In the genomic region with DNA sequence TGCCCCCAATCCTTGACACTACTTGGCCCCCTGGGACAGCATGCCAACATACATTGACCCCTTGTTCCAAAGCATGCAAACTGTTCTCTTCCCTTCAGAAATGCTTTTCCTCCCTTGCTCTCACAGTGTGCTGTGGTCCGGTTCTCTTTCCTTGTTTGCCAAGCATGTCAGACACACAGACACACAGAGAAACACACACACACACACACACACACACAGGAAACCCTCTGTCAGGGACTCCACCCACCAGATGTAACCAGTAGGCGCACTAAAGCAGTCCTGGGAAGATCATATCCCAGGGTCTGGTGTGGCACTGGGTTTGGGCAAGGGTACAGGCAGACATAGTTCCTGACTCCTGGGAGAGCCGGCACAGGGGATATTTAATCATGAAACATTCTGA, we compare ENCODE assay signal across 29 mouse cellular contexts. TPM values are rescaled to one million over a fixed set of nuclear protein-coding genes. Genes with fewer than 3 reads are reported as not detected.
A peak's percentile ranks its signal among the peaks of the same experiment; 100 is the strongest.
DNase-seq lines count a peak whose midpoint lies in the region; ATAC-seq and TF ChIP-seq lines count a peak whose summit lies in the region.
"Had no signal": no experiment of that assay in that cellular context is flagged by ENCODE, and none has a peak within 500 bp of the region (broad histone marks: within the 10 kb centered on the region; RNA-seq: fewer than 3 reads in every experiment).

No protein-coding gene starts in this region.

- no peaks in the 10 kb centered on the region for H3K36me3 ChIP-seq in hindbrain, embryonic 10.5 days
- H3K36me3 ChIP-seq in hindbrain, embryonic 16.5 days (ENCODE audit: control insufficient read depth, insufficient read depth, low read length) = no peaks in the 10 kb centered on the region
- no peaks in the 10 kb centered on the region for H3K36me3 ChIP-seq in testis, adult 2 months (ENCODE audit: control insufficient read depth, insufficient read depth, low read length)
- H3K36me3 ChIP-seq: intestine, embryonic 15.5 days; liver, embryonic 12.5 days; midbrain, embryonic 15.5 days had no signal

- ATAC-seq in hindbrain, embryonic 16.5 days = no peak
- ATAC-seq: forebrain, embryonic 16.5 days; hindbrain, postnatal 0 days; intestine, embryonic 15.5 days; liver, embryonic 12.5 days; midbrain, embryonic 15.5 days; Patski had no signal

- no peak for TF ChIP-seq CTCF in testis, adult 2 months (IDR thresholded peaks at IDR 0.05; ENCODE audit: control insufficient read depth, insufficient read depth, insufficient replicate concordance, low read depth, low read length)

- TF ChIP-seq POLR2A in testis, adult 2 months (IDR thresholded peaks at IDR 0.05; ENCODE audit: control insufficient read depth, low read depth, low read length) = no peak

- H3K4me2 ChIP-seq in hindbrain, embryonic 16.5 days (ENCODE audit: low read length) = no peak overlapping the region
- H3K4me2 ChIP-seq: liver, embryonic 12.5 days; midbrain, embryonic 15.5 days had no signal

- H3K27me3 ChIP-seq in hindbrain, embryonic 10.5 days (ENCODE audit: insufficient read depth, poor library complexity, severe bottlenecking) = peaks cover 41% of the 10 kb centered on the region
- no peaks in the 10 kb centered on the region for H3K27me3 ChIP-seq in hindbrain, embryonic 16.5 days (replicated peaks; ENCODE audit: control insufficient read depth, insufficient read depth, low read length)
- H3K27me3 ChIP-seq in testis, adult 2 months (ENCODE audit: control insufficient read depth, insufficient read depth, low read length) = no peaks in the 10 kb centered on the region
- H3K27me3 ChIP-seq: intestine, embryonic 15.5 days; midbrain, embryonic 15.5 days; Patski had no signal

- 75% methylated on average over 3 of the region's 3 CpGs for WGBS in hindbrain, embryonic 10.5 days
- WGBS in hindbrain, embryonic 16.5 days = 62% methylated on average over 3 of the region's 3 CpGs

- H3K4me3 ChIP-seq in hindbrain, embryonic 10.5 days = 0 out of 2 replicates have a peak overlapping the region, but pooled peaks have one; percentile 14
- no peak overlapping the region for H3K4me3 ChIP-seq in hindbrain, embryonic 16.5 days (ENCODE audit: low read length)
- peak overlapping the region; percentile 65 for H3K4me3 ChIP-seq in testis, adult 2 months (ENCODE audit: control insufficient read depth, low read depth, low read length)
- H3K4me3 ChIP-seq: heart, adult 2 months; intestine, embryonic 15.5 days; liver, embryonic 12.5 days; midbrain, embryonic 15.5 days had no signal

- no peaks in the 10 kb centered on the region for H3K9me3 ChIP-seq in hindbrain, embryonic 10.5 days
- H3K9me3 ChIP-seq in hindbrain, embryonic 16.5 days (ENCODE audit: control insufficient read depth, low read length) = no peaks in the 10 kb centered on the region
- H3K9me3 ChIP-seq: intestine, embryonic 15.5 days; liver, embryonic 12.5 days; midbrain, embryonic 15.5 days had no signal

- peaks cover 65% of the 10 kb centered on the region for H3K4me1 ChIP-seq in hindbrain, embryonic 10.5 days (replicated peaks)
- H3K4me1 ChIP-seq in hindbrain, embryonic 16.5 days (ENCODE audit: control insufficient read depth, insufficient read depth, low read depth, low read length) = peaks cover 4% of the 10 kb centered on the region; the same call in 1 of the 2 replicates
- H3K4me1 ChIP-seq in testis, adult 2 months (ENCODE audit: control insufficient read depth, insufficient read depth, low read length) = no peaks in the 10 kb centered on the region; the same call in none of the 2 replicates

- DNase-seq in hindbrain, embryonic 10.5 days (ENCODE audit: low spot score) = no peak
- peak; percentile 60 for DNase-seq in lung, postnatal 36 days
- no peak for DNase-seq in lung, postnatal 25 days (ENCODE audit: low spot score)
- DNase-seq in testis, postnatal 14 days (ENCODE audit: low spot score) = no peak
- DNase-seq in naive thymus-derived CD4-positive, alpha-beta T cell, adult 2 months (ENCODE audit: low read depth) = peak; percentile 64
- DNase-seq in embryo, embryonic 11 days = no peak
- DNase-seq: adrenal gland, postnatal 25 days; B cell, adult 2 months; cerebellum, adult 11-12 months; cerebellum, adult 9-11 months; heart, adult 2 months; heart, postnatal 14 days; kidney, adult 8-10 months; layer of hippocampus, postnatal 36 days; left cerebral cortex, postnatal 4 days; lung, adult 2 months; lung, postnatal 14 days; right cerebral cortex, postnatal 4 days; thymus, postnatal 14 days had no signal

- no peak overlapping the region for H3K9ac ChIP-seq in hindbrain, embryonic 16.5 days (ENCODE audit: low read depth, low read length)
- H3K9ac ChIP-seq: intestine, embryonic 15.5 days; midbrain, embryonic 15.5 days had no signal

- peak overlapping the region; percentile 71; the same call in 1 of the 2 replicates for H3K27ac ChIP-seq in hindbrain, embryonic 10.5 days
- no peak overlapping the region for H3K27ac ChIP-seq in hindbrain, embryonic 16.5 days (ENCODE audit: low read depth, low read length)
- no peak overlapping the region; the same call in 1 of the 2 replicates for H3K27ac ChIP-seq in testis, adult 2 months (ENCODE audit: control insufficient read depth, insufficient read depth, low read depth, low read length)
- H3K27ac ChIP-seq: heart, adult 2 months; hindbrain, postnatal 0 days; intestine, embryonic 15.5 days; liver, embryonic 12.5 days; midbrain, embryonic 15.5 days had no signal

RNA-seq across cellular contexts. Expression of a gene that starts 3.0 kb away (rescaled TPM):
- polyA plus RNA-seq in hindbrain, embryonic 10.5 days (2016; fragmentation: Nextera tagmentation; extraction: Ambion mirVana) = 0.39 and 0.98 TPM in 2 replicates
- 0.84 and 0.94 TPM in 2 replicates for polyA plus RNA-seq in hindbrain, embryonic 16.5 days (2015; fragmentation: Nextera tagmentation; extraction: Ambion mirVana)
- 6.5 and 10.8 TPM in 2 replicates for polyA plus RNA-seq in testis, adult 2 months (2012; rRNA removed)
- polyA plus RNA-seq: heart, embryonic 14.5 days; liver, embryonic 12.5 days had no signal

RNA-seq across cellular contexts. Expression of a gene that starts 7.4 kb away (rescaled TPM):
- polyA plus RNA-seq in hindbrain, embryonic 10.5 days (2016; fragmentation: Nextera tagmentation; extraction: Ambion mirVana) = 0.62 and 0.77 TPM in 2 replicates
- 0.43 and 0.45 TPM in 2 replicates for polyA plus RNA-seq in hindbrain, embryonic 16.5 days (2015; fragmentation: Nextera tagmentation; extraction: Ambion mirVana)
- 61.0 and 71.6 TPM in 2 replicates for polyA plus RNA-seq in testis, adult 2 months (2012; rRNA removed)

RNA-seq across cellular contexts. Expression of a gene that starts 12.8 kb away (rescaled TPM):
- polyA plus RNA-seq in hindbrain, embryonic 10.5 days (2016; fragmentation: Nextera tagmentation; extraction: Ambion mirVana) = 8.3 and 13.0 TPM in 2 replicates
- polyA plus RNA-seq in hindbrain, embryonic 16.5 days (2015; fragmentation: Nextera tagmentation; extraction: Ambion mirVana) = 63.8 and 68.2 TPM in 2 replicates
- 2.3 and 3.3 TPM in 2 replicates for polyA plus RNA-seq in testis, adult 2 months (2012; rRNA removed)

RNA-seq across cellular contexts. Expression of a gene that starts 18.0 kb away (rescaled TPM):
- polyA plus RNA-seq in hindbrain, embryonic 10.5 days (2016; fragmentation: Nextera tagmentation; extraction: Ambion mirVana) = 3.0 and 3.4 TPM in 2 replicates
- 3.2 and 3.3 TPM in 2 replicates for polyA plus RNA-seq in hindbrain, embryonic 16.5 days (2015; fragmentation: Nextera tagmentation; extraction: Ambion mirVana)
- polyA plus RNA-seq in testis, adult 2 months (2012; rRNA removed) = 11.2 and 12.9 TPM in 2 replicates

RNA-seq across cellular contexts. Expression of a gene that starts 20.6 kb away (rescaled TPM):
- polyA plus RNA-seq in hindbrain, embryonic 10.5 days (2016; fragmentation: Nextera tagmentation; extraction: Ambion mirVana) = 0.12 and 0.21 TPM in 2 replicates
- 0.09 and 0.19 TPM in 2 replicates for polyA plus RNA-seq in hindbrain, embryonic 16.5 days (2015; fragmentation: Nextera tagmentation; extraction: Ambion mirVana)
- polyA plus RNA-seq in testis, adult 2 months (2012; rRNA removed) = 0.37 and 0.42 TPM in 2 replicates
- polyA plus RNA-seq: liver, embryonic 12.5 days; spleen, adult 2 months had no signal

Comparison
In these comparisons a context has a peak if more than half of its experiments do, and no peak if none do; other contexts are left out.
1. DNase-seq: peak in lung, postnatal 36 days (single experiment) and naive thymus-derived CD4-positive, alpha-beta T cell, adult 2 months (single experiment); none in hindbrain, embryonic 10.5 days (single experiment), lung, postnatal 25 days (single experiment), testis, postnatal 14 days (single experiment) and embryo, embryonic 11 days (single experiment).
2. RNA of a gene that starts 7.4 kb away (polyA plus RNA-seq): 61.0 to 71.6 TPM in testis, adult 2 months; 0.62 to 0.77 TPM in hindbrain, embryonic 10.5 days and 0.43 to 0.45 TPM in hindbrain, embryonic 16.5 days; every median in the first group is over 10 times any median in the second.